Mouse (Mus musculus) cerebellum, postnatal 4 days (tissue): ENCODE data around the gene Alkbh2.

Experiments
- DNase-seq, 2 experiments: peaks; one replicate each; pipeline ENCODE4 v3.0.0; 2022; ENCODE audit warnings: low spot score in 2 of 2, mixed read lengths in 1 of 2

Alkbh2 gene

GRCm38 (mm10) chr5:114146028-114146888 is 18.2 kb upstream of the Alkbh2 start, which contains the start of gene Acacb:
Gene Acacb (plus strand): TSS chr5:114146535.
- DNase-seq = no peak

- peak in 1 of 2 experiments; percentile 81 for DNase-seq
These were observed 11.2 kb upstream of the Alkbh2 start for GRCm38 (mm10) chr5:114139175-114139574.

- DNase-seq = no peak
These were observed 10.5 kb upstream of the Alkbh2 start for GRCm38 (mm10) chr5:114138277-114139164.

GRCm38 (mm10) chr5:114137481-114138276 is 9.7 kb upstream of the Alkbh2 start:
- DNase-seq = no peak

- DNase-seq = no peak
These were observed 7.5 kb upstream of the Alkbh2 start for GRCm38 (mm10) chr5:114135516-114135915.

- peak; percentile 50 to 51 for DNase-seq
These were observed 6.1 kb upstream of the Alkbh2 start for GRCm38 (mm10) chr5:114134091-114134534.

GRCm38 (mm10) chr5:114132841-114133240 is 4.8 kb upstream of the Alkbh2 start:
- DNase-seq = no peak

- peak in 1 of 2 experiments; percentile 42 for DNase-seq
These were observed 3.5 kb upstream of the Alkbh2 start for GRCm38 (mm10) chr5:114131521-114131840.

- DNase-seq = peak; percentile 94 to 97
These were observed 2.9 kb upstream of the Alkbh2 start for GRCm38 (mm10) chr5:114130698-114131520.

GRCm38 (mm10) chr5:114130211-114130605 is 2.2 kb upstream of the Alkbh2 start, which contains the start of gene Ung:
Gene Ung (plus strand): TSS chr5:114130386.
- DNase-seq = peak in 1 of 2 experiments; percentile 72

- DNase-seq = no peak
These were observed 1.7 kb upstream of the Alkbh2 start for GRCm38 (mm10) chr5:114129550-114130210.

- no peak for DNase-seq
These were observed 1.3 kb downstream of the Alkbh2 start for GRCm38 (mm10) chr5:114126499-114127244.

- no peak for DNase-seq
These were observed 2.0 kb downstream of the Alkbh2 start for GRCm38 (mm10) chr5:114126008-114126407.

- no peak for DNase-seq
These were observed 8.2 kb downstream of the Alkbh2 start for GRCm38 (mm10) chr5:114119806-114120205.

- DNase-seq = no peak
These were observed 11.4 kb downstream of the Alkbh2 start for GRCm38 (mm10) chr5:114116586-114116985.

- DNase-seq = no peak
These were observed 13.0 kb downstream of the Alkbh2 start for GRCm38 (mm10) chr5:114115030-114115429.

- DNase-seq = no peak
These were observed 14.7 kb downstream of the Alkbh2 start for GRCm38 (mm10) chr5:114113334-114113733.

- no peak for DNase-seq
These were observed 21.6 kb downstream of the Alkbh2 start for GRCm38 (mm10) chr5:114106391-114106935.

GRCm38 (mm10) chr5:114102807-114103206 is 25.2 kb downstream of the Alkbh2 start:
- DNase-seq = no peak
